Comparison of ENCODE assay signal across 14 mouse cellular contexts in the genomic region with DNA sequence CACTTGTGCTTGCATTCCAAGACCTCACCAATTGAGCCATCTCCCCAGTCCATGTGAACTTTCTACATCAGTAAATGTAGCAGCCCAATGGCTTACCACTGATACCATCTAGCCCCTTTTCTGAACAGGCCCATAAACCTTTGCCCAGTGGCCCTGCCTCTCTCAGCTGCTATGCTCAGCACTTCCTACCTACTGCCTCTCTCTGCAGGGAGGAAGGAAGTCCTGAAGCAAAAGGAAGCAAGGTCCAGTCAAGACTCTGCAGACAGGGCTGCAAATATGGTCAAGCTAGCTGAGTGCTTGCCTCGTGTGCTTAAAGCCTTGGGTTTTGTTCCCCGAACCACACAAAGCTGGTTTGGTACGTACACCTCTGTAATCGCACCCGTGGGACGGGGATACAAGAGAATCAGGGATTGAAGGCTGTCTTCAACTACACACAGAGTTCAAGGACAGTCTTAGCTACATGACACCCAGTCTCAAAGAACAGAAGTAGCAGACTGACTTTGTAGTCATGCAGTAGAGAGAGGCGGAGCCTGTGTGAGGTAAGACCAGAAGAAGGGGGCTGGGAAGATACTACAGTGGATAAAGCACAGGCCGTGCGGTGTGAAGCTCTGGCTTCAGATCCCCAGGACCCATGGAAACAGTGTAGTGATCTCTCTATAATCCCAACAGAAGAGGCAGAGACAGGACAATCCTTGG. TPM values are rescaled to one million over a fixed set of nuclear protein-coding genes. Genes with fewer than 3 reads are reported as not detected.
DNase-seq lines count a peak whose midpoint lies in the region; ATAC-seq and TF ChIP-seq lines count a peak whose summit lies in the region.
"Had no signal": no experiment of that assay in that cellular context is flagged by ENCODE, and none has a peak within 500 bp of the region (broad histone marks: within the 10 kb centered on the region; RNA-seq: fewer than 3 reads in every experiment).

No protein-coding gene starts in this region.

- H3K9ac ChIP-seq in lung, embryonic 15.5 days, result no peak overlapping the region
- no peak overlapping the region for H3K9ac ChIP-seq in kidney, postnatal 0 days (ENCODE audit: low read depth, low read length)
- H3K9ac ChIP-seq in stomach, postnatal 0 days (ENCODE audit: low read length), result no peak overlapping the region; the same call in 1 of the 2 replicates
- H3K9ac ChIP-seq: forebrain, embryonic 15.5 days; hindbrain, embryonic 15.5 days had no signal

- peaks cover 15% of the 10 kb centered on the region; the same call in 1 of the 2 replicates for H3K36me3 ChIP-seq in lung, embryonic 15.5 days
- H3K36me3 ChIP-seq in kidney, postnatal 0 days (ENCODE audit: insufficient read depth, low read length), result 0 out of 2 replicates have a peak, but pooled peaks cover 8% of the 10 kb centered on the region
- peaks cover 3% of the 10 kb centered on the region; the same call in 1 of the 2 replicates for H3K36me3 ChIP-seq in stomach, postnatal 0 days (ENCODE audit: control insufficient read depth, insufficient read depth, low read length)
- H3K36me3 ChIP-seq: forebrain, embryonic 15.5 days; hindbrain, embryonic 15.5 days had no signal

- H3K4me3 ChIP-seq in gastrocnemius, adult 2 months, result peak overlapping the region; percentile 7; the same call in 1 of the 2 replicates
- H3K4me3 ChIP-seq in lung, embryonic 15.5 days, result no peak overlapping the region
- H3K4me3 ChIP-seq in kidney, postnatal 0 days (replicated peaks; ENCODE audit: low read depth, low read length), result no peak overlapping the region
- no peak overlapping the region for H3K4me3 ChIP-seq in stomach, postnatal 0 days (ENCODE audit: low read depth, low read length)
- H3K4me3 ChIP-seq: forebrain, embryonic 15.5 days; hindbrain, embryonic 15.5 days; myocyte had no signal

- no peaks in the 10 kb centered on the region for H3K9me3 ChIP-seq in lung, embryonic 15.5 days
- no peaks in the 10 kb centered on the region for H3K9me3 ChIP-seq in kidney, postnatal 0 days (replicated peaks; ENCODE audit: low read length)
- no peaks in the 10 kb centered on the region for H3K9me3 ChIP-seq in stomach, postnatal 0 days (ENCODE audit: control insufficient read depth, low read length)
- H3K9me3 ChIP-seq: forebrain, embryonic 15.5 days; hindbrain, embryonic 15.5 days had no signal

- ATAC-seq in lung, embryonic 15.5 days (ENCODE audit: borderline replicate concordance, extremely low read depth, low FRiP score, low TSS enrichment), result no peak
- ATAC-seq in kidney, postnatal 0 days (replicated peaks; ENCODE audit: low FRiP score, low read depth), result 0 out of 2 replicates have a peak, but pooled peaks have one; percentile 48
- no peak for ATAC-seq in stomach, postnatal 0 days (ENCODE audit: low FRiP score, low TSS enrichment)
- ATAC-seq in erythroid progenitor cell, adult 5-6 weeks (replicated peaks; ENCODE audit: low FRiP score, poor library complexity, severe bottlenecking), result no peak
- ATAC-seq: forebrain, embryonic 15.5 days had no signal

- WGBS in lung, embryonic 15.5 days, result 70% methylated on average over 9 of the region's 9 CpGs
- WGBS in kidney, postnatal 0 days, result 74% methylated on average over 9 of the region's 9 CpGs
- WGBS in stomach, postnatal 0 days, result 87% methylated on average over 9 of the region's 9 CpGs

- intact Hi-C loops in gastrocnemius, adult 2 months (cut with DNase I), result no loop called here

- DNase-seq in gastrocnemius, adult 2 months, result no peak
- DNase-seq in gastrocnemius, postnatal 25 days, result no peak
- DNase-seq in lung, postnatal 14 days, result no peak
- DNase-seq in kidney, postnatal 0 days (ENCODE audit: low spot score), result no peak
- DNase-seq in stomach, postnatal 0 days (ENCODE audit: low spot score), result no peak
- no peak for DNase-seq in right cerebral cortex, postnatal 14 days
- DNase-seq: cerebellum, postnatal 10 days; gastrocnemius, postnatal 36 days; layer of hippocampus, adult 9-11 months had no signal

- H3K4me1 ChIP-seq in lung, embryonic 15.5 days, result peaks cover 48% of the 10 kb centered on the region
- H3K4me1 ChIP-seq in kidney, postnatal 0 days (replicated peaks; ENCODE audit: insufficient read depth, low read length), result peaks cover 18% of the 10 kb centered on the region
- H3K4me1 ChIP-seq in stomach, postnatal 0 days (replicated peaks; ENCODE audit: control insufficient read depth, insufficient read depth), result no peaks in the 10 kb centered on the region; the same call in 1 of the 2 replicates

- no peak for TF ChIP-seq CTCF in gastrocnemius, adult 2 months (IDR thresholded peaks at IDR 0.05)
- no peak for TF ChIP-seq CTCF in kidney, postnatal 0 days (IDR thresholded peaks at IDR 0.05; ENCODE audit: low read depth)
- TF ChIP-seq CTCF in stomach, postnatal 0 days (IDR thresholded peaks at IDR 0.05; ENCODE audit: low read depth), result no peak

- no peak overlapping the region for H3K4me2 ChIP-seq in lung, embryonic 15.5 days
- no peak overlapping the region for H3K4me2 ChIP-seq in kidney, postnatal 0 days (ENCODE audit: low read length)
- no peak overlapping the region for H3K4me2 ChIP-seq in stomach, postnatal 0 days (replicated peaks; ENCODE audit: low read depth)
- H3K4me2 ChIP-seq: forebrain, embryonic 15.5 days; hindbrain, embryonic 15.5 days had no signal

- H3K27me3 ChIP-seq in lung, embryonic 15.5 days, result no peaks in the 10 kb centered on the region
- H3K27me3 ChIP-seq in kidney, postnatal 0 days (ENCODE audit: insufficient read depth, low read length), result no peaks in the 10 kb centered on the region
- H3K27me3 ChIP-seq in stomach, postnatal 0 days (ENCODE audit: control insufficient read depth, insufficient read depth, low read length), result no peaks in the 10 kb centered on the region
- H3K27me3 ChIP-seq: forebrain, embryonic 15.5 days; hindbrain, embryonic 15.5 days had no signal

- peak overlapping the region; percentile 61 for H3K27ac ChIP-seq in gastrocnemius, adult 2 months
- H3K27ac ChIP-seq in lung, embryonic 15.5 days, result 0 out of 2 replicates have a peak overlapping the region, but pooled peaks have one; percentile 12
- peak overlapping the region; percentile 68 for H3K27ac ChIP-seq in kidney, postnatal 0 days
- H3K27ac ChIP-seq in stomach, postnatal 0 days (replicated peaks), result 0 out of 2 replicates have a peak overlapping the region, but pooled peaks have one; percentile 8
- H3K27ac ChIP-seq: forebrain, embryonic 15.5 days; hindbrain, embryonic 15.5 days had no signal

- TF ChIP-seq EP300 in stomach, postnatal 0 days (optimal IDR thresholded peaks at IDR 0.05), result no peak

RNA-seq across cellular contexts. Expression of a gene that starts 5.9 kb away (rescaled TPM):
- total RNA-seq in gastrocnemius, adult 2 months (2021), result 1 to 10 TPM; 6.7 to 7.8 TPM
- total RNA-seq in gastrocnemius, postnatal 25 days (2021), result 10 to 100 TPM in 1 of 2 experiments, 1 to 10 TPM in 1; 7.7 to 10.4 TPM
- polyA plus RNA-seq in lung, embryonic 15.5 days (2015; fragmentation: Nextera tagmentation; extraction: Ambion mirVana), result 254 and 264 TPM in 2 replicates
- polyA plus RNA-seq in kidney, postnatal 0 days (2015; fragmentation: Nextera tagmentation; extraction: Ambion mirVana), result 129 and 141 TPM in 2 replicates
- 102 TPM in 2 replicates for polyA plus RNA-seq in stomach, postnatal 0 days (2015; fragmentation: Nextera tagmentation; extraction: Ambion mirVana)
- total RNA-seq in erythroid progenitor cell, adult 5-6 weeks (2015; ENCODE audit: low replicate concordance), result 4.3 and 10.1 TPM in 2 replicates
- total RNA-seq in erythroid progenitor cell, adult 5-6 weeks (2017; ENCODE audit: low replicate concordance), result 2.2 and 7.1 TPM in 2 replicates

RNA-seq across cellular contexts. Expression of a gene that starts 27.3 kb away (rescaled TPM):
- total RNA-seq in gastrocnemius, adult 2 months (2021), result 1 to 10 TPM; 3.4 to 5.9 TPM
- total RNA-seq in gastrocnemius, postnatal 25 days (2021), result 1 to 10 TPM; 3.7 to 4.3 TPM
- polyA plus RNA-seq in lung, embryonic 15.5 days (2015; fragmentation: Nextera tagmentation; extraction: Ambion mirVana), result 30.5 and 32.6 TPM in 2 replicates
- polyA plus RNA-seq in kidney, postnatal 0 days (2015; fragmentation: Nextera tagmentation; extraction: Ambion mirVana), result 30.6 and 34.6 TPM in 2 replicates
- 12.6 and 13.2 TPM in 2 replicates for polyA plus RNA-seq in stomach, postnatal 0 days (2015; fragmentation: Nextera tagmentation; extraction: Ambion mirVana)
- 3.6 and 11.3 TPM in 2 replicates for total RNA-seq in erythroid progenitor cell, adult 5-6 weeks (2015; ENCODE audit: low replicate concordance)
- total RNA-seq in erythroid progenitor cell, adult 5-6 weeks (2017; ENCODE audit: low replicate concordance), result 0.77 and 2.7 TPM in 2 replicates

Comparison
In these comparisons a context has a peak if more than half of its experiments do, and no peak if none do; other contexts are left out.
1. H3K27ac ChIP-seq: peak in every context shown above with its lines; median percentile 68 in kidney, postnatal 0 days; 61 in gastrocnemius, adult 2 months; 12 in lung, embryonic 15.5 days; 8 in stomach, postnatal 0 days.